Mouse (Mus musculus) G1E (cell line): ENCODE data around the gene Atp2a1. TPM values are rescaled to one million over a fixed set of nuclear protein-coding genes. Genes with fewer than 3 reads are reported as not detected.

Experiments used
- ATAC-seq: 2 replicates; pipeline ENCODE4 v1.8.0; 2016; ENCODE audit warnings: mild to moderate bottlenecking; ENCODE audit not compliant: insufficient number of reproducible peaks, poor library complexity, low FRiP score, severe bottlenecking; ENCODE audit errors: extremely low read depth
- DNase-seq: peaks from one replicate; pipeline ENCODE4 v3.0.0; 2012; ENCODE audit warnings: low spot score
- H3K27me3 ChIP-seq: 2 replicates; pipeline ENCODE4 v1.6.1; 2012; ENCODE audit warnings: mild to moderate bottlenecking, low read length, inconsistent platforms; ENCODE audit not compliant: insufficient read depth
- H3K36me3 ChIP-seq: replicated peaks from 2 replicates; pipeline ENCODE3; 2012; ENCODE audit warnings: mild to moderate bottlenecking, inconsistent platforms
- H3K4me1 ChIP-seq: 2 replicates; pipeline ENCODE4 v1.6.1; 2012; ENCODE audit warnings: low read depth, low read length, inconsistent platforms, mixed read lengths; ENCODE audit not compliant: insufficient read depth
- H3K4me3 ChIP-seq: 2 replicates; pipeline ENCODE4 v1.5.1; 2012; ENCODE audit warnings: low read depth, mild to moderate bottlenecking, inconsistent platforms, low read length, moderate library complexity, mixed read lengths
- H3K9me3 ChIP-seq: replicated peaks from 2 replicates; pipeline ENCODE4 v1.6.1; 2012; ENCODE audit warnings: inconsistent platforms
- CTCF ChIP-seq: IDR thresholded peaks from 2 replicates; pipeline ENCODE4 v1.5.1; 2012; ENCODE audit warnings: low read depth, low read length, inconsistent platforms, mixed read lengths
- GATA1 ChIP-seq: IDR thresholded peaks from 2 replicates; pipeline ENCODE4 v1.6.1; 2012; ENCODE audit warnings: borderline replicate concordance, low read length, inconsistent platforms, mixed read lengths
- GATA2 ChIP-seq: IDR thresholded peaks from 2 replicates; pipeline ENCODE4 v1.6.1; 2012; ENCODE audit warnings: low read depth, low read length, inconsistent platforms, borderline replicate concordance
- POLR2AphosphoS5 ChIP-seq: IDR thresholded peaks from 2 replicates; pipeline ENCODE4 v1.6.1; 2012; ENCODE audit warnings: low read depth, low read length, inconsistent platforms; ENCODE audit not compliant: insufficient replicate concordance
- TAL1 ChIP-seq: conservative IDR thresholded peaks from 2 replicates; pipeline ENCODE4 v1.6.1; 2012; ENCODE audit warnings: low read depth, low read length, inconsistent platforms, mixed read lengths
- polyA plus RNA-seq: library from polyadenylated mRNA; stranded (reverse); fragments of >175 nt; gene quantifications from 2 replicates; pipeline ENCODE4 v1.2.3, GENCODE M21; 2012
- total RNA-seq, 2 experiments: library from RNA; stranded (forward) in 1 of 2; stranded (reverse) in 1 of 2; fragments of 200-1000 nt in 1 of 2; fragments of >200 nt in 1 of 2; fragmentation: Nextera tagmentation in 1 of 2; gene quantifications; 2 replicates each; pipeline ENCODE4 v1.2.3; 2014 to 2017

Gene Atp2a1
- total and polyA plus RNA-seq, 3 experiments: 0.02 TPM; not detected in 2

DNA sequence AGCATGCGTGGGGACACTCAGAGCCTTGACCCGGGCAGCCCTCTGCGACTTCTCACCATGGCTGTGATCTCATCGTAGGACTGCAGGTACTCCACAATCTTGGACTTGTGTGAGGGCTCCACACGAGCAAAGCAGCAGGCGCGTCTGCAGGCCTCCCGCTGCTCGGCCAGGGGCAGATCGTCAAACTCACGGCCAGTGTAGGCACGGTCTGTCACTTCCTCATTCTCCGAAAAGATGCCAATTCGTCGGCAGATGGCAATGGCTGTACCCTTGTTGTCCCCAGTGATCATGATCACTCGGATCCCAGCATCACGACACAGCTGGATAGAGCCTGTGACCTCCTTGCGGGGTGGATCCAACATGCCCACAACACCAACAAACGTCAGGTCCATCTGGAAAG, 14.4 kb downstream of the Atp2a1 start:
- no peaks in the 10 kb centered on the region for H3K9me3 ChIP-seq

DNA sequence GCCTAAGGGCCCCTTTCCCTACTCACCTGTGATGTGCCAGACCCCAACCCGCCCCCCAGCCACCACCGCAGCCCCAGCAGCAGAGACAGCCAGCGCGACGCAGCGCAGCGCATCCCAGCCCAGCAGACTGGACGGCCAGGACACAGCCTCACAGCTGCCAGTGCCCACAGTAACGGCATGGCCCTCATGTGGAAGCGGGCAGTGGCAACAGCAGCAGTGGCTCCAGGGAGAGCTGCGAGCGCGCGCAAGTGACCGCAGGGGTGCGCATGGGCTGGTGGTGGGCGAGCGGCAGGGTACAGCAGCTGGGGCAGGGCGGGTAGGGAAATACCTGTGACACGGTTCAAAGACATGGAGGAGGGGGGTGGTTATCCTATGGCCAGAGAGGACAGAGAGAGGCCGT, 16.7 kb downstream of the Atp2a1 start:
- no peak for DNase-seq
- H3K27me3 ChIP-seq: peaks cover 4% of the 10 kb centered on the region; the same call in 1 of the 2 replicates
- H3K4me1 ChIP-seq: no peaks in the 10 kb centered on the region
- H3K36me3 ChIP-seq: peaks cover 58% of the 10 kb centered on the region
- TF ChIP-seq CTCF: no peak
- TF ChIP-seq GATA2: no peak
- TF ChIP-seq POLR2AphosphoS5: no peak
- no peak for TF ChIP-seq GATA1
- no peak for TF ChIP-seq TAL1
- ATAC-seq: no peak
- no peaks in the 10 kb centered on the region for H3K9me3 ChIP-seq
- H3K4me3 ChIP-seq: no peak overlapping the region

More for the DNA sequence above, 14.4 kb downstream of the Atp2a1 start:
- peaks cover 18% of the 10 kb centered on the region for H3K27me3 ChIP-seq
- no peak overlapping the region for H3K4me3 ChIP-seq
- no peak for DNase-seq
- peaks cover 43% of the 10 kb centered on the region for H3K36me3 ChIP-seq
- ATAC-seq: no peak
- H3K4me1 ChIP-seq: no peaks in the 10 kb centered on the region
- TF ChIP-seq POLR2AphosphoS5 (no peak), GATA1 (no peak), TAL1 (no peak), GATA2 (no peak), CTCF (no peak)

DNA sequence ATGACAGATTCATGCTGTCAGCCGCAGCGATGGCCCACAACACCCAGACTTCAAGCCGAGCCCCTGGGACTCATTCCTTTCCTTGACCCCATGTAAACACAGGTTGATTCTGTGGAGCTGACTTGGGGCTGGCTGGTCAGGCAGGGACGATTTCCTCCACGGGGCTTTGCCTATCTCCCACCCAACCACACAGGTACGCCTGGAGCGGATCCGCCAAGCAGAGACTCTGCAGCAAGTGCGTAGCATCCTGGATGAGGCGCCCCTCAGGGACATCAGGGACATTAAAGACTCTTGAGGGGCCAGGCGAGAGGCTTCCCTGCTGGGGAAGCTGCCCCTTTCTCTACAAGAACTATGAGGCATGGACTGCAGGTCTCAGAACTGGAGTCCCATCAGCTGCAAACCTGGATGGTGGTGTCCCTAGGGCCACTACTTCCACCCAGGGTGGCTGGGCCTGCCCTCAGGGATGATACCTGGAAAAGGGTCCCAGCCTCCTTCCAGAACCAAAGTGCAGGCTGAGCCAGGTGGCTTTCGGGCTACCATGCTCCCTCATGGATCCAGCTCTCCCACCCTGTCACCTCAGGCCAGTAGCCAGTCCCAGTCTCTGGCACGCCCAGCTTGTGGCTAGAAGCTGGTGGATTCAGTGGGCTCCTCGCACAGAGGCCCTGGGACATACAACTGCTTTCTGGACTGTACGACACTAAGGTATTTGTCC, 17.6 kb downstream of the Atp2a1 start:
- H3K36me3 ChIP-seq: peaks cover 63% of the 10 kb centered on the region
- no peak for ATAC-seq

DNA sequence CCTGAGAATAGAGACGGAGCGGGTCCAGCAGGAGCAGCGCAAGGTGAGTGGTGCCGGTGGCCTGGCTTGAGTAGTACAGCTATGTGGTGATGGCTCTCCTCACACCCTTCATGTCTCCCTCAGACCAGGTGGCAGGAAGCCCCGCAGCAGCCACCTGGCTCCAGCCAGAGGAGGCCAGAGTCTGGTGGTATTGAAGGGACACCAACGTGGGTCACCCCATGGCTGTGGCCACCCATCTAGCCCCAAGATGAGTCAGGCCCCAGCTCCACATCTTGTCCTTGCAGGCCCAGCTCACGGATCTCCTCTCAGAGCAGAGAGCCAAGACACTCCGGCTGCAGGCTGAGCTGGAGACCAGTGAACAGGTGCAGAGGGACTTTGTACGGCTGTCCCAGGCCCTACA, 18.4 kb downstream of the Atp2a1 start:
- H3K36me3 ChIP-seq: peaks cover 69% of the 10 kb centered on the region
- TF ChIP-seq CTCF (no peak), POLR2AphosphoS5 (no peak), GATA2 (no peak), TAL1 (no peak), GATA1 (no peak)
- H3K4me1 ChIP-seq: no peaks in the 10 kb centered on the region
- ATAC-seq (no peak), DNase-seq (no peak)
- no peak overlapping the region for H3K4me3 ChIP-seq
- H3K9me3 ChIP-seq: no peaks in the 10 kb centered on the region
- H3K27me3 ChIP-seq: no peaks in the 10 kb centered on the region

More for the DNA sequence above, 17.6 kb downstream of the Atp2a1 start:
- Histone ChIP-seq H3K4me1 (no peaks in the 10 kb centered on the region), H3K4me3 (no peak overlapping the region), H3K27me3 (peaks cover 4% of the 10 kb centered on the region; the same call in 1 of the 2 replicates), H3K9me3 (no peaks in the 10 kb centered on the region)
- DNase-seq: no peak
- no peak for TF ChIP-seq POLR2AphosphoS5

DNA sequence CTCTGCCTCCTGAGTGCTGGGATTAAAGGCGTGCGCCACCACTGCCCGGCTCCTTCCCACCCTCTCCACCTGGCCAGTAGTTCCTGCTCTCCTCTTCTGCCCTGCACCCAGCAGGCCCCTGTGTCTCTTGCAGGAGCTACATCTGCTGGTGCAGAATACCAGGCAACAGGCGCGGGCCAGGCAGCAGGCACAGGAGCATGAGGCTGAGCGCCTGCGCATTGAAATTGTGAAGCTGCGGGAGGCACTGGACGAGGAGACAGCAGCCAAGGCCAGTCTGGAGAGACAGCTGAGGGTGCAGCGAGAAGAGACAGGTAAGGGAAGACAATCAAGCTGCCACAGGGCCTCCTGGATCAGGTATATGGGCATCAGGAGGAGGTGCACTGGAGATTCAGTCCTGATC, 18.9 kb downstream of the Atp2a1 start:
- ATAC-seq: no peak
- no peaks in the 10 kb centered on the region for H3K4me1 ChIP-seq
- no peaks in the 10 kb centered on the region for H3K27me3 ChIP-seq
- no peak for DNase-seq
- peaks cover 72% of the 10 kb centered on the region for H3K36me3 ChIP-seq
- H3K4me3 ChIP-seq: no peak overlapping the region
- no peak for TF ChIP-seq POLR2AphosphoS5
- no peak for TF ChIP-seq CTCF
- no peak for TF ChIP-seq TAL1
- TF ChIP-seq GATA1: no peak
- no peaks in the 10 kb centered on the region for H3K9me3 ChIP-seq

DNA sequence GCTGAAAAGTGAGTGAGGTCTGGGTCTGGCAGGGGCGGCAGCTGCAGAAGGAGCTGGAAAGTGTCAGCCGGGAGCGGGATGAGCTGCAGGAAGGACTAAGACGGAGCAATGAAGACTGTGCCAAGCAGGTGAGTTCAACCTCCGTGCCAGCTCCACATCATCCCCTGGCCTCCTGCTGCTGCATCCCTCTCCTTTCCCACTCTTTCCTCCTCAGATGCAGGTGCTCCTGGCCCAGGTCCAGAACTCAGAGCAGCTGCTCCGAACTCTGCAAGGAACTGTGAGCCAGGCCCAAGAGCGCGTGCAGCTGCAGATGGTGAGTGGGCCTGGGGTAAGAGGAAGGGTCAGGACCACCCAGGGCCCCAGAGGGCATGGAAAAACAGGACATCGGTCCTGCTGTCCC, 22.8 kb downstream of the Atp2a1 start:
- TF ChIP-seq GATA1 (no peak), POLR2AphosphoS5 (no peak), GATA2 (no peak), TAL1 (no peak), CTCF (no peak)
- ATAC-seq (no peak), DNase-seq (no peak)
- Histone ChIP-seq H3K27me3 (no peaks in the 10 kb centered on the region), H3K9me3 (no peaks in the 10 kb centered on the region), H3K4me1 (no peaks in the 10 kb centered on the region), H3K4me3 (no peak overlapping the region), H3K36me3 (peaks cover 68% of the 10 kb centered on the region)

DNA sequence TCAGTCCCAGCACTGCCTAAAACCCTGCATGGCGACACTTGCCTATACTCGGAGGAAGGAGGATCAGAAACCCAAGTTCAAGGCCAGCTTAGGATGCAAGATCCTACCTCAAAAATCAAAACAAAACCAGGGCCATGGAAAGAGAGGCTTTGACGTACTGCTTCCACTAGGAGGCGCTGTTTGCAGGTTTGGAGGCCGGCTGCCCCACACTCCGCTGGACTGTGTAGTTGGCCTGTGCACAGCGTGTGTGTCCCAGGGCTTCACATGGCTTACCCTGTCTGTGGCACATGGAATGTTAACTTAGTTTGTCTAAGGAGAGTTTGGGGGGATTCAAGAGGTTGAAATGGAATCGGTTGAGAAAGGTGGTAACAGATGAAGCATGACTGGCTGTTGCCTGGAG, 26.1 kb downstream of the Atp2a1 start:
- ATAC-seq: no peak
- no peak overlapping the region for H3K4me3 ChIP-seq

More for the DNA sequence above, 26.1 kb downstream of the Atp2a1 start:
- H3K27me3 ChIP-seq: no peaks in the 10 kb centered on the region
- no peaks in the 10 kb centered on the region for H3K9me3 ChIP-seq
- no peak for TF ChIP-seq TAL1
- TF ChIP-seq POLR2AphosphoS5: no peak
- peak; percentile 96 for TF ChIP-seq CTCF
- no peak for TF ChIP-seq GATA1
- TF ChIP-seq GATA2: no peak
- H3K4me1 ChIP-seq: no peaks in the 10 kb centered on the region
- peak; percentile 29 for DNase-seq
- peaks cover 68% of the 10 kb centered on the region for H3K36me3 ChIP-seq
